Mouse (Mus musculus): ENCODE results near the gene Rpn1. TPM values are rescaled to one million over a fixed set of nuclear protein-coding genes. Genes with fewer than 3 reads are reported as not detected.

The Rpn1 gene
- polyA plus RNA-seq, 1 experiment from 2014 or later, result 427 TPM

GRCm38 (mm10) chr6:88053228-88054080 lies 30.8 kb upstream of the Rpn1 start:
- no peaks in the 10 kb centered on the region for H3K36me3 ChIP-seq
- H3K9ac ChIP-seq, result no peak overlapping the region
- no peaks in the 10 kb centered on the region for H3K9me3 ChIP-seq
- H3K4me2 ChIP-seq (replicated peaks), result no peak overlapping the region
- peaks cover 13% of the 10 kb centered on the region for H3K27me3 ChIP-seq
- H3K4me3 ChIP-seq, result no peak overlapping the region
- H3K4me1 ChIP-seq, result no peaks in the 10 kb centered on the region
- WGBS, result 62% methylated on average over 11 of the region's 11 CpGs
- no peak for ATAC-seq (ENCODE audit: low FRiP score, low read depth)
- H3K27ac ChIP-seq, result no peak overlapping the region

GRCm38 (mm10) chr6:88054081-88054835 lies 30.0 kb upstream of the Rpn1 start:
- Histone ChIP-seq H3K9me3 (no peaks in the 10 kb centered on the region), H3K4me3 (no peak overlapping the region), H3K27ac (no peak overlapping the region), H3K4me1 (no peaks in the 10 kb centered on the region), H3K9ac (no peak overlapping the region), H3K4me2 (replicated peaks) (no peak overlapping the region), H3K36me3 (no peaks in the 10 kb centered on the region), H3K27me3 (peaks cover 9% of the 10 kb centered on the region)
- no peak for ATAC-seq (ENCODE audit: low FRiP score, low read depth)
- WGBS, result 53% methylated on average over 9 of the region's 9 CpGs

- Histone ChIP-seq H3K27me3 (peaks cover 9% of the 10 kb centered on the region), H3K27ac (no peak overlapping the region), H3K4me1 (no peaks in the 10 kb centered on the region), H3K4me3 (no peak overlapping the region), H3K36me3 (no peaks in the 10 kb centered on the region), H3K9me3 (no peaks in the 10 kb centered on the region), H3K9ac (no peak overlapping the region), H3K4me2 (replicated peaks) (no peak overlapping the region)
- WGBS, result 75% methylated on average over 5 of the region's 5 CpGs
- ATAC-seq (ENCODE audit: low FRiP score, low read depth), result no peak
Observed at GRCm38 (mm10) chr6:88055663-88056062, 28.6 kb upstream of the Rpn1 start.

- no peak overlapping the region for H3K4me2 ChIP-seq (replicated peaks)
- no peak for ATAC-seq (ENCODE audit: low FRiP score, low read depth)
- H3K36me3 ChIP-seq, result no peaks in the 10 kb centered on the region
- H3K27me3 ChIP-seq, result peaks cover 9% of the 10 kb centered on the region
- no peaks in the 10 kb centered on the region for H3K4me1 ChIP-seq
- no peak overlapping the region for H3K4me3 ChIP-seq
- WGBS, result 89% methylated on average over 5 of the region's 5 CpGs
- H3K27ac ChIP-seq, result no peak overlapping the region
- no peaks in the 10 kb centered on the region for H3K9me3 ChIP-seq
- no peak overlapping the region for H3K9ac ChIP-seq
Observed at GRCm38 (mm10) chr6:88056866-88057265, 27.4 kb upstream of the Rpn1 start.

- WGBS, result 75% methylated on average over 5 of the region's 5 CpGs
- Histone ChIP-seq H3K4me3 (no peak overlapping the region), H3K27me3 (no peaks in the 10 kb centered on the region), H3K27ac (no peak overlapping the region), H3K9ac (no peak overlapping the region), H3K9me3 (no peaks in the 10 kb centered on the region), H3K36me3 (no peaks in the 10 kb centered on the region), H3K4me2 (replicated peaks) (no peak overlapping the region), H3K4me1 (no peaks in the 10 kb centered on the region)
- ATAC-seq (ENCODE audit: low FRiP score, low read depth), result no peak
Observed at GRCm38 (mm10) chr6:88059903-88060302, 24.4 kb upstream of the Rpn1 start.

GRCm38 (mm10) chr6:88060602-88061001 lies 23.7 kb upstream of the Rpn1 start:
- no peaks in the 10 kb centered on the region for H3K27me3 ChIP-seq
- no peak overlapping the region for H3K27ac ChIP-seq
- no peak overlapping the region for H3K4me3 ChIP-seq
- no peaks in the 10 kb centered on the region for H3K36me3 ChIP-seq
- no peak overlapping the region for H3K9ac ChIP-seq
- ATAC-seq (ENCODE audit: low FRiP score, low read depth), result no peak
- H3K9me3 ChIP-seq, result no peaks in the 10 kb centered on the region
- no peak overlapping the region for H3K4me2 ChIP-seq (replicated peaks)
- 79% methylated on average over 4 of the region's 4 CpGs for WGBS
- H3K4me1 ChIP-seq, result no peaks in the 10 kb centered on the region

- ATAC-seq (ENCODE audit: low FRiP score, low read depth), result no peak
- Histone ChIP-seq H3K9me3 (no peaks in the 10 kb centered on the region), H3K9ac (no peak overlapping the region), H3K36me3 (no peaks in the 10 kb centered on the region), H3K27ac (no peak overlapping the region), H3K27me3 (no peaks in the 10 kb centered on the region), H3K4me2 (replicated peaks) (no peak overlapping the region), H3K4me3 (no peak overlapping the region), H3K4me1 (no peaks in the 10 kb centered on the region)
- 84% methylated on average over 4 of the region's 4 CpGs for WGBS
Observed at GRCm38 (mm10) chr6:88061406-88061805, 22.9 kb upstream of the Rpn1 start.

- ATAC-seq (ENCODE audit: low FRiP score, low read depth), result no peak
- H3K9me3 ChIP-seq, result no peaks in the 10 kb centered on the region
- no peaks in the 10 kb centered on the region for H3K27me3 ChIP-seq
- H3K9ac ChIP-seq, result no peak overlapping the region
- 78% methylated on average over 4 of the region's 4 CpGs for WGBS
- H3K4me1 ChIP-seq, result no peaks in the 10 kb centered on the region
- no peak overlapping the region for H3K27ac ChIP-seq
- H3K4me2 ChIP-seq (replicated peaks), result no peak overlapping the region
- no peaks in the 10 kb centered on the region for H3K36me3 ChIP-seq
- no peak overlapping the region for H3K4me3 ChIP-seq
Observed at GRCm38 (mm10) chr6:88062398-88062797, 21.9 kb upstream of the Rpn1 start.

- Histone ChIP-seq H3K27ac (no peak overlapping the region), H3K27me3 (no peaks in the 10 kb centered on the region), H3K4me3 (no peak overlapping the region), H3K36me3 (no peaks in the 10 kb centered on the region), H3K4me2 (replicated peaks) (no peak overlapping the region), H3K9me3 (no peaks in the 10 kb centered on the region), H3K4me1 (no peaks in the 10 kb centered on the region), H3K9ac (no peak overlapping the region)
- WGBS, result 80% methylated on average over 3 of the region's 3 CpGs
- ATAC-seq (ENCODE audit: low FRiP score, low read depth), result no peak
Observed at GRCm38 (mm10) chr6:88064072-88064642, 20.1 kb upstream of the Rpn1 start.

GRCm38 (mm10) chr6:88065116-88065515 lies 19.2 kb upstream of the Rpn1 start:
- no peaks in the 10 kb centered on the region for H3K27me3 ChIP-seq
- no peaks in the 10 kb centered on the region for H3K9me3 ChIP-seq
- no peak overlapping the region for H3K4me2 ChIP-seq (replicated peaks)
- no peak overlapping the region for H3K27ac ChIP-seq
- H3K36me3 ChIP-seq, result no peaks in the 10 kb centered on the region
- ATAC-seq (ENCODE audit: low FRiP score, low read depth), result no peak
- WGBS, result 52% methylated on average over 4 of the region's 4 CpGs
- no peak overlapping the region for H3K4me3 ChIP-seq
- H3K9ac ChIP-seq, result no peak overlapping the region
- no peaks in the 10 kb centered on the region for H3K4me1 ChIP-seq

- H3K27ac ChIP-seq, result no peak overlapping the region
- no peaks in the 10 kb centered on the region for H3K4me1 ChIP-seq
- H3K9me3 ChIP-seq, result no peaks in the 10 kb centered on the region
- 63% methylated on average over 3 of the region's 3 CpGs for WGBS
- no peak overlapping the region for H3K4me2 ChIP-seq (replicated peaks)
- no peak for ATAC-seq (ENCODE audit: low FRiP score, low read depth)
- H3K9ac ChIP-seq, result no peak overlapping the region; the same call in 1 of the 2 replicates
- no peaks in the 10 kb centered on the region for H3K27me3 ChIP-seq
- H3K4me3 ChIP-seq, result no peak overlapping the region
- H3K36me3 ChIP-seq, result no peaks in the 10 kb centered on the region
Observed at GRCm38 (mm10) chr6:88065968-88066367, 18.3 kb upstream of the Rpn1 start.

- no peak for ATAC-seq (ENCODE audit: low FRiP score, low read depth)
- Histone ChIP-seq H3K4me3 (no peak overlapping the region), H3K27me3 (no peaks in the 10 kb centered on the region), H3K4me2 (replicated peaks) (no peak overlapping the region), H3K36me3 (no peaks in the 10 kb centered on the region), H3K27ac (no peak overlapping the region), H3K9ac (no peak overlapping the region), H3K4me1 (no peaks in the 10 kb centered on the region), H3K9me3 (no peaks in the 10 kb centered on the region)
- WGBS, result 50% methylated on average over 3 of the region's 3 CpGs
Observed at GRCm38 (mm10) chr6:88067722-88068121, 16.6 kb upstream of the Rpn1 start.
